Mouse (Mus musculus): Measurements from ENCODE around the gene Grm2.
A peak's percentile ranks its signal among the peaks of the same experiment; 100 is the strongest.

Grm2 gene

GRCm38 (mm10) chr9:106655884-106656720 is at the start of gene Grm2:
Gene Grm2 (minus strand): TSS chr9:106656082.
- DNase-seq (ENCODE audit: low read depth, low spot score), result no peak

GRCm38 (mm10) chr9:106692973-106693481 is 37.1 kb upstream of the Grm2 start:
- peak; percentile 31 for DNase-seq (ENCODE audit: low read depth, low spot score)

- no peak for DNase-seq (ENCODE audit: low read depth, low spot score)
These were observed 33.0 kb upstream of the Grm2 start for GRCm38 (mm10) chr9:106688834-106689233.

GRCm38 (mm10) chr9:106686983-106687650 is 31.2 kb upstream of the Grm2 start:
- DNase-seq (ENCODE audit: low read depth, low spot score), result peak; percentile 75

GRCm38 (mm10) chr9:106685249-106686101 is 29.6 kb upstream of the Grm2 start, which contains the start of gene Tex264:
Gene Tex264 (minus strand): TSS chr9:106685927.
- DNase-seq (ENCODE audit: low read depth, low spot score), result peak; percentile 70

GRCm38 (mm10) chr9:106684918-106685248 is 29.0 kb upstream of the Grm2 start:
- DNase-seq (ENCODE audit: low read depth, low spot score), result no peak

- DNase-seq (ENCODE audit: low read depth, low spot score), result no peak
These were observed 28.4 kb upstream of the Grm2 start for GRCm38 (mm10) chr9:106684093-106684872.

GRCm38 (mm10) chr9:106681026-106681425 is 25.1 kb upstream of the Grm2 start:
- DNase-seq (ENCODE audit: low read depth, low spot score), result no peak

GRCm38 (mm10) chr9:106678242-106678641 is 22.4 kb upstream of the Grm2 start:
- no peak for DNase-seq (ENCODE audit: low read depth, low spot score)

GRCm38 (mm10) chr9:106677702-106678101 is 21.8 kb upstream of the Grm2 start:
- no peak for DNase-seq (ENCODE audit: low read depth, low spot score)

GRCm38 (mm10) chr9:106676571-106676970 is 20.7 kb upstream of the Grm2 start:
- no peak for DNase-seq (ENCODE audit: low read depth, low spot score)

- DNase-seq (ENCODE audit: low read depth, low spot score), result no peak
These were observed 20.1 kb upstream of the Grm2 start for GRCm38 (mm10) chr9:106675965-106676364.

- DNase-seq (ENCODE audit: low read depth, low spot score), result peak; percentile 78
These were observed 19.6 kb upstream of the Grm2 start for GRCm38 (mm10) chr9:106675480-106675879.

- DNase-seq (ENCODE audit: low read depth, low spot score), result no peak
These were observed 18.0 kb upstream of the Grm2 start for GRCm38 (mm10) chr9:106673860-106674259.

GRCm38 (mm10) chr9:106664856-106665255 is 9.0 kb upstream of the Grm2 start:
- no peak for DNase-seq (ENCODE audit: low read depth, low spot score)

GRCm38 (mm10) chr9:106664433-106664832 is 8.6 kb upstream of the Grm2 start:
- no peak for DNase-seq (ENCODE audit: low read depth, low spot score)

- no peak for DNase-seq (ENCODE audit: low read depth, low spot score)
These were observed 7.3 kb upstream of the Grm2 start for GRCm38 (mm10) chr9:106663200-106663599.

- DNase-seq (ENCODE audit: low read depth, low spot score), result no peak
These were observed 4.1 kb upstream of the Grm2 start for GRCm38 (mm10) chr9:106659935-106660334.

GRCm38 (mm10) chr9:106659441-106659840 is 3.6 kb upstream of the Grm2 start:
- no peak for DNase-seq (ENCODE audit: low read depth, low spot score)

- no peak for DNase-seq (ENCODE audit: low read depth, low spot score)
These were observed 1.7 kb upstream of the Grm2 start for GRCm38 (mm10) chr9:106657592-106657991.

GRCm38 (mm10) chr9:106656820-106657219 is 938 bp upstream of the Grm2 start:
- DNase-seq (ENCODE audit: low read depth, low spot score), result no peak
